Mouse (Mus musculus): ENCODE data around the gene Zzef1. TPM values are rescaled to one million over a fixed set of nuclear protein-coding genes. Genes with fewer than 3 reads are reported as not detected.

The Zzef1 gene
- total RNA-seq, 4 experiments from 2014 or later: 39.9 to 45.9 (median 42.9) TPM

DNA sequence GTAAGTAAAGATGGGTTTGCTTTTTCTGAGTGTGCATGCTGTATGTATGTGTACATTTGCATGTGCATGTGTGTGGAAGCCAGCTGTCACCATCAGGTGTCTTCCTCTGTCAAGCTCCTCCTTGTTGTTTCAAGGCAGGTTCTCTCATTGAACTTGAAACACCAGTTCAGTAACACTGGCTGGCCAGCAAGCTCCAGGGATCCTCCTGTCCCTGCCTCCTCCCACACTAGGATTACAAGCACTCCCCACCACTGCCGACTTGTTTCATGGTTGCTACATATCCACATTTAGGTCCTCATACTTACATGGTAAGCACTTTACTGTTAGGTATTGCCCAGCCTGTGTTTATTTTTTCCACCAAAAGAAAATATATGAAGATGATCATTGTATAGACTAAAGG is 96.6 kb downstream of the Zzef1 start:
- DNase-seq (ENCODE audit: low spot score in 2 of 2): no peak

- no peak for DNase-seq (ENCODE audit: low spot score in 2 of 2)
Measured at GRCm38 (mm10) chr11:72908391-72908790, 112.4 kb downstream of the Zzef1 start.

DNA sequence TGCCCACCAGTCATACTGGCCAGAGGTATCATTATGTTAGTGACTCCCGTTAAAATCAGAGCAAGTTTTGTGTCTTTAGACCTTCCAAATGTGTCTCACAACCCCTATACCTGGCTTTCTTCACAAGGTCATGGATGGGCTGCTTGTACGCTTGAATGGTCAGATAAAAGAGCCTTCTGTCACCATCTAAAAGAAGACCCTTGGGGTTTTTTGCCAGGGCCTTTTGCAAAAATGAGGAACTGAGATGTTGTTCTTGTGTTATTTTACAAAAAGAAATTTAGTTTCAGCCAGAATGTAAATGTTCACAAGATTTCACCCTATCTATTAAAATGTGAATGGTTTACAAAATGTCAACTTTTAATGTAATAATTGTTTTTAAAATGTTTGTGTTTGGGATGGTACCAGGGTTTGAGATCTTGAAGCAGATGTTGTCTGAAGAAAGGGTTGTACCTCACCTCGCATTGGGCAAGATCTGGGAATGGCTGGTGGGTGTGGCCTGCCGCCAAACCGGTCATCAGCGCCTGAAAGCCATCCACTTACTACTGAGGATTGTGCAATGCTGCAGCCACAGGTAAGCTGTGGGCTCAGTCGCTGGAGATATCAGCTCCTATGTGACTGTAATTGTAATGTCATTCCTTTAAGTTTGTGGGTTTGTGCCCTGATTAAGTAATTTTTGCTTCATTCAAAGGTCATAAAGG is 121.4 kb downstream of the Zzef1 start:
- DNase-seq (ENCODE audit: low spot score in 2 of 2): no peak

DNA sequence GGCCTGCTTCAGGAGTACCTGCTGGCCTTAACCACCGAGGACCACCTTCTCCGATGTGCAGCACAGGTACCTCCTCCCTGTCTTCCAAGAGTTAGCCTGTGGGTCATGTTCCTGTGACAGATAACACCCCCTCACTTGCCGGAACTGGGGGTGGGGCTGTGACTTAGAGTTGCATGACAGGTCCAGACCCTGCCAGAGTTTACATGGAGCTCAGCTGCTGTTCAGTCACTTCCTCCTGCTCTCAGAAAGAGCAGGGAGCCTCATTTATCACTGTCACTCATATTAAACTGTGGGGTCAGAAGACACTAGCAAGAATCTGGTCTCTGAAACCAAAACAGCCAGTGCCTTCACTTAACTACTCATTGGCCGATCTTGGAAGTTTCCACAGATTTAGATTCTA is 127.1 kb downstream of the Zzef1 start:
- DNase-seq (ENCODE audit: low spot score in 2 of 2): no peak

- DNase-seq (ENCODE audit: low spot score in 2 of 2): no peak
Measured at GRCm38 (mm10) chr11:72924458-72924857, 128.4 kb downstream of the Zzef1 start.

- peak in 1 of 2 experiments; percentile 45 for DNase-seq (ENCODE audit: low spot score in 2 of 2)
Measured at GRCm38 (mm10) chr11:72925067-72925466, 129.0 kb downstream of the Zzef1 start.

DNA sequence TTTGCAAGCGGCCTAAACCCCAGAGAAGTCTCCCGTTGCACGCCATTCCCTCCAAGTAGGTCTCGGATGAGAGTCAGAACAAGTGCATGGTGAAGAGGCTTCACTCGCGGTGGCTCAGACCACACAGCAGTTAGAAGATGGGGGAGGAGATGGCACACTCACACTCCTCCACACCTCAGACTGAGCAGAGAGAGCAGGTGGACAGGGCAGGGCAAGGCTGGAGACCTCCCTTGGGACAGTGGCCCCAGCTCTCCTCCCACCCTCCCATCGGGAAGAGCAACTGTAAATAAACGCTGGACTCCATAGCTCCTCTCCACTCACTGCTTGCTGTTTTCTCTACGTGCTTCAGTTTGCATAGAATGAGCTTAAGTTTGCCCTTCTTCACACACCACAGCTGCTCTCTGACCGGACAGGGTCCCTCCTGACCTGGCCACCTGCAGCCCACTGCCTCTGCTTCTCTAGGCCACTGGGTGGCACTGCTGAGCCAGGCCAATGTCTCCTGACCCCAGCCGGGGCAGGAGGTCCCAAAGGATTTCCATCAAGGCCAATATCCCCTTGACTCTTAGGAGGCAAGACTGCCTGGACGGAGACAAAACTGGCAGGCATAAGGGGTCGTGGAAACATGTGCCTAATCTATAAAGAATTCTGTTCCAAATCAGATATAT is 130.3 kb downstream of the Zzef1 start:
- no peak for DNase-seq (ENCODE audit: low spot score in 2 of 2)

DNA sequence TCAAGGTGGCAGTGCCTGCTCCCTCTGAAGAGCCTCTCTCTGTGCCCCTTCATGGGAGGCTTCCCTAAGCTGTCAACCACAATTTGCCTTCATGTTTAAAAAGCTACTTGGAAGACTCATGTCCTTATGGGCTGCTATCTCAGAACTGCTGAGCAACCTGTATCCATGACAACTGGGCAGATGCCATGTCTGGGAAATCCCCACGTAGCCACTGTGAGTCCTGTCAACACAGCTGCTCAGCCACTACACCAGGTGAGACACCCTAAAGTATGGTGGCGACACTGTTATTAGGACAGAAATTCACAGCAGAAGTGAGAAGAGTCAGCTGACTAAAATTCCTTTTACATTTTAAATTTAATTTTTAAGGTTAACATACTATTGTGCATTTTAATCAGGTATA is 132.5 kb downstream of the Zzef1 start:
- peak in 1 of 2 experiments; percentile 27 for DNase-seq (ENCODE audit: low spot score in 2 of 2)

- no peak for DNase-seq (ENCODE audit: low spot score in 2 of 2)
Measured at GRCm38 (mm10) chr11:72940208-72941143, 144.4 kb downstream of the Zzef1 start.

- no peak for DNase-seq (ENCODE audit: low spot score in 2 of 2)
Measured at GRCm38 (mm10) chr11:72944996-72945793, 149.2 kb downstream of the Zzef1 start.

GRCm38 (mm10) chr11:72945875-72946559 is 150.0 kb downstream of the Zzef1 start:
- no peak for DNase-seq (ENCODE audit: low spot score in 2 of 2)

- no peak for DNase-seq (ENCODE audit: low spot score in 2 of 2)
Measured at GRCm38 (mm10) chr11:72946560-72947119, 150.6 kb downstream of the Zzef1 start.

DNA sequence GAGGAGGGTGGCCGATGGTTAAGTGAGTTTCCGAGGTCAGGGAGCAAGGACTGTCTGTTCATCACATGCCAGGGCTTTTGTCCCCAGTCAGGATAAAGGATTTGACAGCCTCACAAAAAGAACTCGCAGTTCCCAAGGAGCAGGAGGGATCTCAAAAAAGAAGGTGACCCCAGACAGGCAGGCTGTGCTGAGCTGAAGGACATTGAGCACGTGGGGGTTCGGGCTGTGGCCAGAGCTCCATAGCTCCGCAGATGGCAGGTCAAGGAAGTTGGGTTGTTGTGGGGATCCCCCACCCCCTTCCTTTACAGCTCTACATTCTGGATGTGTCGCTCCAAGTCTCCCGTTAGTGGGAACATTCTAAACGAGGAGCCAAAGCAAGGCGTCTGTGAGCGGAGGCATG is 151.8 kb downstream of the Zzef1 start:
- no peak for DNase-seq (ENCODE audit: low spot score in 2 of 2)

DNA sequence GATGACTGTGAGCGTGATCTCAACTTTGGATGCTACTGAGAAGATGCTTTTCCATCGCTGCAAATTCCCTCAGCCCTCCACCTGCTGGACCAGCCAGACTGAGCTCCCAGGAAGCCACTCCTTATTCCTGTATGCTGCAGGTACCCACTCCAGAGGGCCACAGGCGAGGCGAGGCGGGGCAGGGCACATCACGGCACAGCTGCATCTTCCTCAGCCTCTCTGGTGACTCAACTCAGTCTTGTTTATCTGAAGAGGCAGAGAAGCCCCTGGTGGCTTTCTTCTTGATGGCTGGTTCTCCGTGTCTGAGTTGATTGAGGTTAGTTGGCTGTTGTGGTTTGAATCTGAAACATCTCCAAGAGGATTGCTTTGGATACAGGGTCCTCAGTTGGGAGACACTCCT is 152.2 kb downstream of the Zzef1 start:
- DNase-seq (ENCODE audit: low spot score in 2 of 2): no peak

DNA sequence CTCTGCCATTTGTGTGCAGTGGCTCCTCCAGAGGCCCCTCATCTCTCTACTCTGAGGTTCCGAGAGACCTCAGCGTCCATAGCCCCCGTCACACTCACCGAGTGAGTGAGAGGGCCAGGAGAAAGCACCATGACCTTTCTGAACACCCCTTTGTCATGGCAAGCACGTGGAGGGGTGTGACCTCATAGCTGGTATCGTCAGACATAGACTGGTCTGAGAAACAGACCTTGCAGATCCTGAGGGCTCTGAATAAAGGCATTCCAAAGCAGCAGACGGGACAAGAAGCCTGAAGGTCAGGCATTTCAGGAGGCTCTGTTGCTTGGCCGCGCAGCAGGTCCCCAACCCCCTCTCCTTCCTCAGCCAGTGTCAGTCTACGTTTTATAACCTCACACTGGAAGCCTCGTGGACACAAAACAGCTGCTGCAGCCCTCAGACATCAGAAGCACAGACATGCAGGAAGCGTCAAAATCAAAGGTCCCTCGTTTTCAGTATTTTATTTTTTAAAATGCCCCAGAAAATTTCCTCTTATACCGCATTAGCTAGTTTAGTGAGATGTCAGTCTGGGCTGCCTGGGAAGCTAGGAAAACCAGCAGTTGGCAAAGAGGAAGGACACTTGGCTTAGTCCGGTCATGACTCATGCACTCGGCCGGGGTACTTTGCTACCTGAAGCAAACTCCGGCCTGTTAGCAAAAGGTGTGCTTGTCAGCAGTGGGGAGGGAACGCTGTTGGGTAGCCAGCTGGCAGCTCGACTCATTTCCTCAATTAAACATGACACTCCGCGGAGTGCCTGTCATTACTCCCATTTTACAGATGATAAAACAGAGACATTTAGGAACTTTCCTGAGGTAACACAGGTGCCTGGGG is 155.3 kb downstream of the Zzef1 start:
- DNase-seq (ENCODE audit: low spot score in 2 of 2): no peak

GRCm38 (mm10) chr11:72952226-72952625 is 156.2 kb downstream of the Zzef1 start:
- DNase-seq (ENCODE audit: low spot score in 2 of 2): no peak

GRCm38 (mm10) chr11:72952697-72953096 is 156.7 kb downstream of the Zzef1 start:
- DNase-seq (ENCODE audit: low spot score in 2 of 2): no peak

- DNase-seq (ENCODE audit: low spot score in 2 of 2): no peak
Measured at GRCm38 (mm10) chr11:72953116-72953439, 157.1 kb downstream of the Zzef1 start.

DNA sequence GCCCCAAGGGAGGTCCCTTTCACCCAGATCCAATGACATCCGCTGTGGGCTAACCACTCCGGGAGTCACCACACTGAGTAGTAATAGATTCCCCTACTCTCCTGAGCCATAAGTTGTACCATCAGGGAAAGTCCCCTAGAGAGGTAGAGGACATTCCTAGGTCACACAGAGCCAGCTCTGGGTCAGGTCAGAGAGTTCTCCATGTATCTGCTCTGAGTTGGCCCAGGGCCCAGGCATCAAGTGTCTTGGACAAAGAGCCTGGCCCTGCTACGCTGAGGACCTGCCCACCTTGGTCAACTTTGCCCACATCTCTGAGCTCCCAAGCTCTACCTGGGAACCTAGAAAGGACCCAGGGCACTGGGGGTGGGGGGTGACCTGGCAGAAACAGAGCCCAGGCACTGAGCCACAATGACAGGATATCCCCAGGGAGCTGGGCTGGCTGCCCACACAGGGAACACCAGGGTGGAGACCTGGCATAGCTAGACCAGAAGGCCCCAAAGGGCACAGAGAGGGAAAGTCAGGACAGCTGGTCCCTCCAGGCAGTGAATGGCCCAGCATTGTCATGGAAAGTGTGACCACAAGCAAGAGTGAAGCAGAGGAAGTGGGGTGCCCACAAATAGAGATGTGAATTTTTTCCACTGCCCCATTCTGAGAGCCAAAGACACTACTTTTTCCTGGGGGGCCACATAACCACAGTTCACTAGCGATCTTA is 157.6 kb downstream of the Zzef1 start:
- DNase-seq (ENCODE audit: low spot score in 2 of 2): no peak

All from left cerebral cortex, adult 8-10 months (tissue).